ENCODE assay signal across 9 mouse cellular contexts in genomic region chr9:113629632-113630031, GRCm38 (mm10).
DNase-seq lines count a peak whose midpoint lies in the region; TF ChIP-seq lines count a peak whose summit lies in the region.
"Had no signal": no experiment of that assay in that cellular context is flagged by ENCODE, and none has a peak within 500 bp of the region (broad histone marks: within the 10 kb centered on the region; RNA-seq: fewer than 3 reads in every experiment).

No protein-coding gene starts in this region.

- no peak for TF ChIP-seq EP300 in ES-Bruce4 (IDR thresholded peaks at IDR 0.05; ENCODE audit: insufficient read depth, low read depth, low read length)

- TF ChIP-seq POLR2A in ES-Bruce4 (IDR thresholded peaks at IDR 0.05; ENCODE audit: insufficient read depth, low read length) = no peak

- H3K36me3 ChIP-seq in ES-Bruce4 (ENCODE audit: control insufficient read depth, insufficient read depth, low read length, poor library complexity, severe bottlenecking) = no peaks in the 10 kb centered on the region
- H3K36me3 ChIP-seq: G1E had no signal

- H3K9me3 ChIP-seq in ES-Bruce4 (replicated peaks; ENCODE audit: control insufficient read depth, insufficient read depth, low read length, poor library complexity, severe bottlenecking) = no peaks in the 10 kb centered on the region

- no peak overlapping the region for H3K9ac ChIP-seq in ES-Bruce4 (ENCODE audit: low read depth, poor library complexity, severe bottlenecking)

- DNase-seq in gastrocnemius, postnatal 10 days = peak; percentile 33
- no peak for DNase-seq in gastrocnemius, postnatal 25 days
- peak; percentile 87 to 88 for DNase-seq in cerebellum, postnatal 10 days
- DNase-seq in frontal cortex, postnatal 25 days (ENCODE audit: low spot score in 2 of 2) = peak; percentile 64 to 72
- DNase-seq in layer of hippocampus, postnatal 36 days = peak; percentile 54 to 69
- peak; percentile 59 for DNase-seq in neural tube, embryonic 10.5 days (ENCODE audit: extremely low spot score, low spot score)
- no peak for DNase-seq in yolk sac, embryonic 10.5 days (ENCODE audit: low spot score)

- peak; percentile 71 for TF ChIP-seq CTCF in ES-Bruce4 (IDR thresholded peaks at IDR 0.05; ENCODE audit: low read depth, low read length)

- no peak overlapping the region for H3K27ac ChIP-seq in ES-Bruce4 (ENCODE audit: insufficient read depth, low read length)

- H3K27me3 ChIP-seq in ES-Bruce4 (ENCODE audit: control insufficient read depth, insufficient read depth, low read length, poor library complexity, severe bottlenecking) = no peaks in the 10 kb centered on the region

- no peaks in the 10 kb centered on the region for H3K4me1 ChIP-seq in ES-Bruce4 (ENCODE audit: control insufficient read depth, insufficient read depth, low read length)

- H3K4me3 ChIP-seq in ES-Bruce4 (ENCODE audit: low read depth, low read length) = no peak overlapping the region

Comparison
In these comparisons a context has a peak if more than half of its experiments do, and no peak if none do; other contexts are left out.
1. DNase-seq: peak in gastrocnemius, postnatal 10 days (single experiment), cerebellum, postnatal 10 days (2 of 2), frontal cortex, postnatal 25 days (2 of 2), layer of hippocampus, postnatal 36 days (2 of 2) and neural tube, embryonic 10.5 days (single experiment); none in gastrocnemius, postnatal 25 days (single experiment) and yolk sac, embryonic 10.5 days (single experiment).